Mouse (Mus musculus) stomach, embryonic 15.5 days (tissue): Measurements from ENCODE around the gene Zscan20. TPM values are rescaled to one million over a fixed set of nuclear protein-coding genes. Genes with fewer than 3 reads are reported as not detected.
A peak's percentile ranks its signal among the peaks of the same experiment; 100 is the strongest.

Source experiments
- ATAC-seq: fragments of 200-750 bp; cut with Nextera tagmentation; 2 replicates; pipeline ENCODE4 v1.8.0; 2017; ENCODE audit warnings: low read depth, moderate number of reproducible peaks, moderate TSS enrichment; ENCODE audit not compliant: insufficient read depth, low FRiP score
- H3K27ac ChIP-seq: fragments of 300-500 bp; sonication (generic); 2 replicates; pipeline ENCODE4 v1.5.1; 2015; ENCODE audit warnings: mild to moderate bottlenecking, inconsistent platforms
- H3K27me3 ChIP-seq: fragments of 300-500 bp; sonication (generic); replicated peaks from 2 replicates; pipeline ENCODE4 v1.6.1; 2015; ENCODE audit warnings: inconsistent platforms
- H3K36me3 ChIP-seq: fragments of 300-500 bp; sonication (generic); 2 replicates; pipeline ENCODE4 v1.6.1; 2015; ENCODE audit warnings: inconsistent platforms
- H3K4me1 ChIP-seq: fragments of 300-500 bp; sonication (generic); 2 replicates; pipeline ENCODE4 v1.6.1; 2015; ENCODE audit warnings: inconsistent platforms
- H3K4me2 ChIP-seq: fragments of 300-500 bp; sonication (generic); 2 replicates; pipeline ENCODE4 v1.6.1; 2015; ENCODE audit warnings: mild to moderate bottlenecking, inconsistent platforms
- H3K4me3 ChIP-seq: fragments of 300-500 bp; sonication (generic); replicated peaks from 2 replicates; pipeline ENCODE4 v1.5.1; 2015; ENCODE audit warnings: inconsistent platforms
- H3K9ac ChIP-seq: fragments of 300-500 bp; sonication (generic); 2 replicates; pipeline ENCODE4 v1.6.1; 2015; ENCODE audit warnings: inconsistent platforms
- H3K9me3 ChIP-seq: fragments of 300-500 bp; sonication (generic); 2 replicates; pipeline ENCODE4 v1.6.1; 2016; ENCODE audit warnings: inconsistent platforms
- WGBS: fragments of 180-500 bp; shearing (Covaris S2); methylation state at CpG from one replicate; pipeline ENCODE4 v1.1.7; 2015; 5-methylcytosine and 5-hydroxymethylcytosine counted together
- polyA plus RNA-seq: library from polyadenylated mRNA; unstranded; fragments of >200 nt; fragmentation: Nextera tagmentation; extraction: Ambion mirVana; gene quantifications from 2 replicates; pipeline ENCODE4 v1.2.1, GENCODE M21; 2015

The Zscan20 gene
- 3.8 and 3.9 TPM in 2 replicates for polyA plus RNA-seq

DNA sequence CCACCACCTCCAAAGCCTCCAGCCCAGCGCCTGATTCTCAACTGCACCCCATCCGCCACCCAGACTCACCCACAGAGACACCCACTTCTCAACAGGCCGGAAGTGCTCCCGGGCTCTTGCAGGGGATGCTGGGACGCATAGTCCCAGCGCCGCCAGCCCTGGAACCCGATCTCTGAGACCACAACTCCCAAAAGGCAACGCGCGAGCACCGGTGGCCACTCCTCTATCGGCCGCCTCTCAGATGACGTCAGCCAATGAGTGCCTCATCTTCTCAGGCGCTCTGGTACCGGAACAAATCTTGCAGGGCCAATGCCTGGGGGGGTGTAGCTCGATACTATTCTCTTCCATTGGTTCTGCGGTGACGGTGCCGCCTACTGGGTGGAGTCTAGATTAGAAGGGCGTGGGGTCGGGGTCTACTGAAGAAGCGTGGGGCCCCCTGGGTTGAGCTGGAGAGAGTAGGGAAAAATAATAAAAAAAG, at the start of gene Zscan20:
Zscan20 (minus strand) TSS at position 174 of the 478 bp plus-strand sequence.
- Histone ChIP-seq H3K36me3 (no peaks in the 10 kb centered on the region), H3K9ac (peak within 1 kb of the TSS; percentile 35; the same call in 1 of the 2 replicates), H3K4me3 (peak within 1 kb of the TSS; percentile 70), H3K27ac (peak within 1 kb of the TSS; percentile 51; the same call in 1 of the 2 replicates), H3K9me3 (no peaks in the 10 kb centered on the region), H3K27me3 (no peaks in the 10 kb centered on the region), H3K4me1 (peaks cover 4% of the 10 kb centered on the region; the same call in 1 of the 2 replicates), H3K4me2 (peak within 1 kb of the TSS; percentile 77)
- ATAC-seq, result peak; percentile 98
- WGBS, result under 1% methylated on average over 24 of the region's 24 CpGs

DNA sequence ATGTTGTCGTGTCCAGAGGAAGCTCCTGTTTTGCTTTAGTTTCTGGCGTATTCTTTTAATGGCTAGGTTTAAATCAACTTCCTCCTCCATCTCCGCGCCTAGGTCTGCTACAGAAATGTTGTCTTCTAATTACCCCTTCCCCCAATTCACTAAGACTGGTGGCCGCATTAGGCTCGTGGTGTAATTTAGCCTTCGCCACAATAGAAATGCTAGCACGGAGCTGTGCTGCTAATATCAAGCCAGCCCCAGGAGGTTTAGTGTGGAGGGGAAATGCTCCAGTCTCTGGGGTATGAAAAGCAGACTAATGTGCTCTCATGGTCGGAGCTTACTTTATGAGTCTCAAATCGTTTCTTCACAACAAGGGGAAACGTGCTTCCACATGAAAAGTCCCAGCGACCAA, 45.5 kb upstream of the Zscan20 start:
- Histone ChIP-seq H3K27me3 (no peaks in the 10 kb centered on the region), H3K36me3 (no peaks in the 10 kb centered on the region), H3K9me3 (no peaks in the 10 kb centered on the region), H3K9ac (peak overlapping the region; percentile 66; the same call in 1 of the 2 replicates), H3K4me2 (peak overlapping the region; percentile 99), H3K4me1 (peaks cover 26% of the 10 kb centered on the region), H3K27ac (no peak overlapping the region), H3K4me3 (peak overlapping the region; percentile 76)
- 6% methylated on average over 12 of the region's 12 CpGs for WGBS
- no peak for ATAC-seq

DNA sequence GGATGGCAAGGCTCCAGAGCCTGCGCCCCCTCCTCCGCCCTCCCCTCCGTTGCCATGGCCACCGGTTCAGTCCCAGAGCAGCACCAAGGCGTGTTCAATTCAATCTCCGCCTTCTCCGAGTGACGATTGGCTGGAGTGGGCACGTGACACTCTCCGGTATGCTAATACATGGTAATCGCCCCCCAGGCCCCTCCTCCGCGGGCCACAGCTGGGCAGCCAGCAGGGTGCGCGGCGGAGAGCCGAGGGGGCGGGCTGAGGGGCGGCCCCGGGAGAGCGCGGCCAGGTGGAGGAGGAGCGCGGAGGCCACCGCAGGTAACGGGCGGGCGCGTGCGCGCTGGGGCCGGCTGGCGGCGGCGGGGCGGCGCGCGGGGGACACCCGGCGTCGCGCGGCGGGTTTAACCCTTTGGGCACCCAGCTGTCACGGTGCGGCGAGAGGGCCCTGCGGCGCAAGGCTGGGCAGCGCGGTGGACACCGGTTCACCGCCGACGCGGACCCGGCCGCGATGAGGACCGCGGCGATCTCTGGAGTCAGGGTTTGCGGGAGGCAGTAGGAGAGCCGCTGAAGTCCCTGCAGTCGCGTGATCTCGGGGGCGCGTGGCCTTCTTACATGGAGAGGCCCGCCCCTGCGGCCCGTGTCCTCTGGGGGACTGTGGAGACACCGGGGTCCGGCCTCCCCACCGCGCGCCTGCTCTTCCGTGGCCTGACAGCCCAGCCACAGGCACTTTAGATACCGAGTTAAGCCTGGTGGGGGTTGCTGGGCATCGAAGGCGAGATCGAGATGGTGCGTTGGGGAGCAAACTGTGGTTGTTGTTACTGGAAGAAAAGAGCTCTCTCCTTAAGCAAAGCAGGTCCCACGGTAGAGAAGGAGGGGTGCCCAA, 44.8 kb upstream of the Zscan20 start, which contains the start of gene Phc2:
Phc2 (plus strand) TSS at position 198 of the 877 bp plus-strand sequence.
- WGBS, result under 1% methylated on average over 74 of the region's 85 CpGs
- ATAC-seq, result peak; percentile 96
- H3K9ac ChIP-seq, result peak within 1 kb of the TSS; percentile 66

DNA sequence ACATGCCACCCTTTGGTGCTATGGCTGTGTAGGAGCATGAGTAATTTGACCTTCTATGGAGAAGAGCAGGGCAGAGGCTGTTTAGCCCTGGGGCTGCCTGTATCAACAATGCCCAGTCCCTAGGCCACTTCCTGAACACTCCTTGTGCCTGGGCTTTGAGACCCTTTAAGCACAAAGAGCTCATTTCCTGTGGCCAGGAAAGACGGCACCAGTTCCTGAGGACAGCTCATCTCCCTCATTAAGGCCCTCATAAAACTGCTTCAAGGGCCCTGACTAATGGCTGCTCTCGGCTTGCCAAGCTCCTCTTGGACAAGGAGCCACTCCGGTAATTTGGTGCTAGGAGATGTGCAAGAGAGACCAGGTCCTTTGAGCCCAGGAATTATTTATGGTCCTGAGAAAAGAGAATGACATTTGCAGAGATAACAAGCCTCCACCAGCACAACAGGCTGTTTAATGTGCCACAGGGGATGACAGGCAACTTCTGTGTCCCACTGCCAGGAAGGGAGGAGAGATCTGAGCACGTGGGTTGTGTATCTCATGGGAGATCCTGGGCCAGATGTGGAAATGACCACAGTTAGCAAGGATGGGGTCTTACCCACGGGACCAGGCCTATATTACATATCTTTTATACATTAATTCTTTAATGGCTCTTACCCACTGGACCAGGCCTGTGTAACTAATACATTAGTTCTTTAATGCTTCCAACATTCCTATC, 42.8 kb upstream of the Zscan20 start:
- 47% methylated on average over 5 of the region's 5 CpGs for WGBS
- peaks cover 26% of the 10 kb centered on the region for H3K4me1 ChIP-seq

More for the DNA sequence above, 44.8 kb upstream of the Zscan20 start, which contains the start of gene Phc2:
- H3K4me2 ChIP-seq, result peak within 1 kb of the TSS; percentile 99
- no peaks in the 10 kb centered on the region for H3K36me3 ChIP-seq
- H3K27ac ChIP-seq, result peak within 1 kb of the TSS; percentile 62
- no peaks in the 10 kb centered on the region for H3K9me3 ChIP-seq
- no peaks in the 10 kb centered on the region for H3K27me3 ChIP-seq
- peaks cover 26% of the 10 kb centered on the region for H3K4me1 ChIP-seq
- H3K4me3 ChIP-seq, result peak within 1 kb of the TSS; percentile 76

DNA sequence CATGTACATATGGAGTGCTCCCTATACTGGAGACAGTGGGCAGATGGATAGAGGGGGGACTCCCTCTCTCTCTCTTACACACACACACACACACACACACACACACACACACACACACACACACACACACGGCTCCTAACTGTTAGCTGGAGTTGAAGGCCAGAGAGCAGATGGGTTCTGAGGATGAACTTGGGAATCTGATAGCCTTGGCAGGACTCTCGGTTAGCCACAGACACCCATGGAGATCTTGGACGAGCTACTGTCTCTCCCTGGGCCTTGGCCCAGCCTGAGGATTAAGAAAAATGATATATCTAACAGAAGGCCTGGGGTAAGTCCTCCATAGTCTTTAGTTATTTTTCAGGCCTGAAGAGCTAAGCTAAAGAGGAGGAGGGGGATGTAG, 41.6 kb upstream of the Zscan20 start:
- Histone ChIP-seq H3K4me3 (no peak overlapping the region), H3K27me3 (no peaks in the 10 kb centered on the region), H3K4me1 (peaks cover 32% of the 10 kb centered on the region), H3K27ac (no peak overlapping the region), H3K36me3 (no peaks in the 10 kb centered on the region), H3K9ac (no peak overlapping the region), H3K4me2 (no peak overlapping the region), H3K9me3 (no peaks in the 10 kb centered on the region)
- ATAC-seq, result no peak
- 43% methylated on average over 3 of the region's 3 CpGs for WGBS

More for the DNA sequence above, 42.8 kb upstream of the Zscan20 start:
- Histone ChIP-seq H3K9ac (no peak overlapping the region), H3K27me3 (no peaks in the 10 kb centered on the region), H3K4me3 (no peak overlapping the region), H3K27ac (no peak overlapping the region), H3K9me3 (no peaks in the 10 kb centered on the region), H3K36me3 (no peaks in the 10 kb centered on the region), H3K4me2 (no peak overlapping the region)
- ATAC-seq, result no peak

DNA sequence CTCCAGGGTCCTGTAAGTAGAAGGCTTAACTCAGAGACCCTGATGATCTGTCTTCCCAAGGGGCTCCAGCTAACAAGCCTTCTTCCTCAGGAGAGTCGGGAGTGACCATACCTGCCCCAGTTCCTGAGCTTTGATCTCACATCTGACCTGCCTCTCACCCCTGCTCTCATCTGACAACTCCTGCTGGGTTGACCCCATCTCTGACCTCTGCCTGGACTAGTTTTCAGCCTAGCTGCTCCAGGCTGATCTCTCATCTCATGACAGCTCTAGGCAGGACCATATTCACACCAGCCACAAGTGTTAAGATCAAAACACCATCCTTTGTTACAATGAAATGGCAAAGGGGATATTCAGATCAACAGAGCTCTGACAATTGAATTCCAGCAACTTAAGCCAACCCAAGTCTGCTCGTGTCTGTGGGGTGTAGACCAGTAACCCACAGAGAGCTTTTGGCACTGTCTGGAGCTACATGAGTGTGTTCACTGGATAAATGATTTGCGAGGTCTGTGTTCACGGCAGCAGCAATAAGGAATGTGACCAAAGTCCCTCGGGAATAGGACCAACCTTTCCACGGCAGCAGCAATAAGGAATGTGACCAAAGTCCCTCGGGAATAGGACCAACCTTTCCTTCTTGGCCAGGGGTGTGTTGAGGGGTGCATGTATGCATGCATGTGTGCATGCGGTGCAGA, 38.8 kb upstream of the Zscan20 start:
- 48% methylated on average over 8 of the region's 8 CpGs for WGBS
- Histone ChIP-seq H3K9ac (no peak overlapping the region), H3K36me3 (no peaks in the 10 kb centered on the region), H3K27me3 (no peaks in the 10 kb centered on the region), H3K4me3 (no peak overlapping the region), H3K4me1 (peaks cover 25% of the 10 kb centered on the region), H3K27ac (no peak overlapping the region), H3K4me2 (no peak overlapping the region), H3K9me3 (no peaks in the 10 kb centered on the region)
- no peak for ATAC-seq

DNA sequence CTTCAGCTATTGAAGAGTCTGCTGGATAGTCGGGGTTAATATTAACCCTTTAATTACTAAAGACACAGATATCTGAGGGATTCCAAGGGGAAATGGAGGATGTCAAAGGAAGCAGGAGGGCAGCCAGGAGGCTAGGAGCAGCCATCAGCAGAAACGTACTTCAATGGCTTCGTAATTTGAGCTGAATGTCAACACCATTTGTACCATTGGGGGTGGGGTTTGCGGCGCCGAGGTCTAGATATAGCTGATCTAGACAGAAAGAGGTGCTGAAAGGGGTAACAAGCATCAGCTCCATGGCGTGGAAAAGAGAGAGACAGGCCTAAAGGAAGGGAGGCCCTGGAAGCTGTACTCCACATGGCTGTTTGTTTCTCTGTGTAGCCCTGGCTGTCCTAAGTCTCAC, 36.9 kb upstream of the Zscan20 start:
- Histone ChIP-seq H3K9ac (no peak overlapping the region), H3K27me3 (no peaks in the 10 kb centered on the region), H3K4me3 (no peak overlapping the region), H3K27ac (no peak overlapping the region), H3K9me3 (no peaks in the 10 kb centered on the region), H3K36me3 (no peaks in the 10 kb centered on the region), H3K4me2 (no peak overlapping the region), H3K4me1 (peaks cover 28% of the 10 kb centered on the region)
- no peak for ATAC-seq
- WGBS, result 29% methylated on average over 7 of the region's 7 CpGs

DNA sequence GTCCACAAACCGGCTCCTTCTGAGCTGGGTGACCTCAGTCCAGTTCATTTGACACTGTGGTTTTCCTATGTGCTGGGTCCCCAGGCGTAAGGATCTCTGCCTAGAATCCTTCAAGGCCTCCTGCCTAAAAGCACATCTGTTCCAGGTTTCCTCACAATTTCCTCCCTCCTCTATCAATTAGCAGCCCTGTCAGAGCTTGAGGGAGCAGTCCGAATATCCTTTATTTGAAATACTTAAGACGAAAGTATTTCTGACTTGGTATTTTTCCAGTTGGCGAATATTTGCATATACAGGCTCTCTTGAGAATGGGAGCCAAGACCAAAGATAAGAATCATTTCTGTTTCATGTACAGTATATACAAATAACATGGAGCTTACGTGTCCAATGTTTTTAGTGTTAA, 36.0 kb upstream of the Zscan20 start:
- no peak for ATAC-seq
- no peaks in the 10 kb centered on the region for H3K9me3 ChIP-seq
- peaks cover 30% of the 10 kb centered on the region for H3K4me1 ChIP-seq
- H3K4me3 ChIP-seq, result no peak overlapping the region
- 45% methylated on average over 6 of the region's 6 CpGs for WGBS
- H3K4me2 ChIP-seq, result no peak overlapping the region
- H3K27ac ChIP-seq, result no peak overlapping the region
- no peaks in the 10 kb centered on the region for H3K27me3 ChIP-seq
- H3K36me3 ChIP-seq, result no peaks in the 10 kb centered on the region
- H3K9ac ChIP-seq, result no peak overlapping the region

DNA sequence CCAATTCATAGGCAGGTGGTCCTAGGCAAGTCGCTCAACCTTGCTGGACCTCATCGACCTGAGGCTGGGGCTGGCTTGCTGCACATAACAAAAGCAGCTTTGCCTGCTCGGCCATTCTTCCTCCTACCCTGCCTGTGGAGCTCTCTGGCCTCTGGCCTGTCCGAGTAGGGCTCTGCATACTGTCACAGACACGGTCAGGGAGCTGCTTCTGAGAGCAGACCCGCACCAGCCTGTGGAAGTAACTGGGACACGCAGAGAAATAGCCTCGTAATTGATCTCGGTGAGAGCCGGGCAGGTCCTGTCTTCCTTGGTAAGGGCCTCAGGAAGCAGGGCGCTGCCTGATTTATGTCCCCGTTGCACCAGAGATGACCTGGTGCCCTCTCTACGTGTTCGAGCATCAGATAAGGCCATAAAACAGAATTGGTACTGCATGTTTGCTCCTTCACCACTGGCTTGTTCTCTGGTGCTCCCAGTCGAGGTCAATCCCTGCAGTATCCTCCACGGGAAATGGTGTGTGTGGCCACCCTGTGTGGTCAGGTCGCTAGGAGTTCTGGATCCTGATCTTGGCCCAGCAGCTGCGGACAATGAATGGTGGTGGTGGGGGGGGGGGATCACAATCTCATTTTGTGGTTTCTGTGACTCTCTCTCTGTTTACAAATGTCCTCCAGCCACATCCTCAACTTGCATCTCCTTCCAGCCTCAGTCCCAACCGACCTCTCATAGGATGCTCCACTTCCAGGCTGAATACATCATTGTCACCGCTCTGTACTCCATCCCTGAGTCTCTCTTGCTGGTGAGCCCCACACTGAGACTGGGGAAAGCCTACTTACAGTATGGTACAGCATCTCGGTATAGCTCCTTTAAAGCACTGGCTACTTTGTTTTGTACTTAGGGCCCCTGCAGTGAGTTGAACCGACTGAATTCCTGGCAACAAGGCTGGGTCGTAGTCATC, 32.1 kb upstream of the Zscan20 start:
- H3K27ac ChIP-seq, result peak overlapping the region; percentile 54
- H3K4me3 ChIP-seq, result no peak overlapping the region
- H3K4me1 ChIP-seq, result peaks cover 30% of the 10 kb centered on the region
- no peak overlapping the region for H3K9ac ChIP-seq
- H3K36me3 ChIP-seq, result no peaks in the 10 kb centered on the region
- no peak overlapping the region for H3K4me2 ChIP-seq
- no peaks in the 10 kb centered on the region for H3K27me3 ChIP-seq
- H3K9me3 ChIP-seq, result no peaks in the 10 kb centered on the region
- 43% methylated on average over 23 of the region's 23 CpGs for WGBS
- ATAC-seq, result 0 out of 2 replicates have a peak, but pooled peaks have one; percentile 41

DNA sequence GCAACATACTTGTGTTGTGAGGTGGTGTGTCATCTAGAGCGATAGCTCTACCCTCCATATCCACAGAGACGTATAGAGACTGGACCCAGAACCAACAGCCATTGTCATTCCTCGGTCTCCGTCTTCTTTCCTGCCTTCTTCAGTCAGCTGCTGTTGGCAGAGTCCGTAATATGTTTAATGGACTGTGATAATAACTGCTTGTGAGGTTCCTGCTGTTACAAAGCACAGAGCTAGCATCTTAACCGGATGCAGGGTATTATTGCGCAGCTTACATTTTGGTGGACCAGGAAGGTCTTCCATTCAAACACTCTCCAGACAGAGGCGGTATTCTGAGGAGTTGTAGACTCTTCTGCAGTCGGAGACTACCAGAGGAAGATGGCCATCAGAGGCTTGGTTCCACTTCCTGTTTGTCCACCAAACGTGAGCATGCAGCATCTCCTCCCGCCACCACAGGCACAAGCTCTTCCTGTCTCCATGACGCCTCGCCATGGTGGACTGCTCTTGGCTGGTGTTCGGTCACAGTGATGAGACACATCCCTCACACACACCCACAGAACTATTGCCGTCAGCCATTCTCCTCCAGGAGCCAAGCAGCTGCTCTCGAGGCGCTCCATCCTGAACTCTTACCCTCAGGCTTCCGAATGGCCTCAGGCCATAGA, 28.5 kb upstream of the Zscan20 start:
- Histone ChIP-seq H3K4me3 (no peak overlapping the region), H3K36me3 (no peaks in the 10 kb centered on the region), H3K9ac (no peak overlapping the region), H3K9me3 (no peaks in the 10 kb centered on the region), H3K4me1 (peaks cover 22% of the 10 kb centered on the region), H3K4me2 (no peak overlapping the region), H3K27me3 (no peaks in the 10 kb centered on the region), H3K27ac (0 out of 2 replicates have a peak overlapping the region, but pooled peaks have one; percentile 16)
- WGBS, result 79% methylated on average over 18 of the region's 18 CpGs
- no peak for ATAC-seq
